Mouse (Mus musculus): ENCODE measurements around the gene Hist1h2ad. TPM values are rescaled to one million over a fixed set of nuclear protein-coding genes. Genes with fewer than 3 reads are reported as not detected.
"Not testable (repeated sequence)": the region's sequence is repeated elsewhere in the genome, so short reads cannot be mapped to it uniquely, and the experiment has no call there.

The Hist1h2ad gene
- polyA plus RNA-seq, 1 experiment: 8.3 TPM

GRCm38 (mm10) chr13:23541497-23541896, 32.7 kb upstream of the Hist1h2ad start:
- peaks cover 54% of the 10 kb centered on the region for H3K4me1 ChIP-seq (ENCODE audit: control insufficient read depth)
- H3K36me3 ChIP-seq (ENCODE audit: control insufficient read depth): peaks cover 32% of the 10 kb centered on the region
- H3K27me3 ChIP-seq (ENCODE audit: control insufficient read depth): no peaks in the 10 kb centered on the region
- no peaks in the 10 kb centered on the region for H3K9me3 ChIP-seq (ENCODE audit: control insufficient read depth, low read length)
- H3K4me3 ChIP-seq (replicated peaks): peak overlapping the region; percentile 64
- no peak for TF ChIP-seq GATA1 (IDR thresholded peaks at IDR 0.05; ENCODE audit: low read length)
- no peak for TF ChIP-seq TAL1 (IDR thresholded peaks at IDR 0.05; ENCODE audit: low read length)

DNA sequence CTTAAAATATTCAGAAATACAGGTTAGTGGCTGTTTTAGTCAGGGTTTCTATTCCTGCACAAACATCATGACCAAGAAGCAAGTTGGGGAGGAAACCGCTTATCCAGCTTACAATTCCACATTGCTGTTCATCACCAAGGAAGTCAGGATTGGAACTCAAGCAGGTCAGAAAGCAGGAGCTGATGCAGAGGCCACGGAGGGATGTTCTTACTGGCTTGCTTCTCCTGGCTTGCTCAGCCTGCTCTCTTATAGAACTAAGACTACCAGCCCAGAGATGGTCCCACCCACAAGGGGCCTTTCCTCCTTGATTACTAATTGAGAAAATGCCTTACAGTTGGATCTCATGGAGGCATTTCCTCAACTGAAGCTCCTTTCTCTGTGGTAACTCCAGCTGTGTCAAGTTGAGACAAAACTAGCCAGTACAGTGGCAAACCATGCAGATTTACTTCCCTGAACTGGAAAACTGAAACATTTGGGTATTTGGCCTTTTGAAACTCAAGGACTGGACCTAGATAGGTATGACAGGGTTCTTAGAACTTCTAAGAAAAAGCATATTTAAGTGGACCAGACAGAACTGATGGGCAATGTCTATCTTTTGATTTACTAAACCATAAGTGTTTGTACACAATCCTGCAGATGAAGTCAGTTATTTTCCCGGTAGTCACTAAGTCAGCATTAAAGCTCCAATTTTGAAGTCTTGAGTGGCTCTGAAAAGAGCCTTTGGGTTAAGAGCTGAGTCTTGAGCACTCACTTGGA, 31.8 kb upstream of the Hist1h2ad start:
- H3K4me1 ChIP-seq (ENCODE audit: control insufficient read depth): peaks cover 52% of the 10 kb centered on the region
- not testable (repeated sequence) for H3K9me3 ChIP-seq (ENCODE audit: control insufficient read depth, low read length); H3K27me3 ChIP-seq (ENCODE audit: control insufficient read depth)
- peak overlapping the region; percentile 81 for H3K4me3 ChIP-seq (replicated peaks)
- peaks cover 26% of the 10 kb centered on the region for H3K36me3 ChIP-seq (ENCODE audit: control insufficient read depth)

- not testable (repeated sequence) for H3K9me3 ChIP-seq (ENCODE audit: control insufficient read depth, low read length); H3K27me3 ChIP-seq (ENCODE audit: control insufficient read depth)
- Histone ChIP-seq H3K4me3 (replicated peaks) (peak within 1 kb of the TSS; percentile 81), H3K36me3 (ENCODE audit: control insufficient read depth) (peaks cover 20% of the 10 kb centered on the region), H3K4me1 (ENCODE audit: control insufficient read depth) (peaks cover 49% of the 10 kb centered on the region)
Observed at GRCm38 (mm10) chr13:23542999-23543607, 31.1 kb upstream of the Hist1h2ad start, which contains the start of gene Hist1h2bh. Gene Hist1h2bh, minus strand, starts transcription at chr13:23543392.

DNA sequence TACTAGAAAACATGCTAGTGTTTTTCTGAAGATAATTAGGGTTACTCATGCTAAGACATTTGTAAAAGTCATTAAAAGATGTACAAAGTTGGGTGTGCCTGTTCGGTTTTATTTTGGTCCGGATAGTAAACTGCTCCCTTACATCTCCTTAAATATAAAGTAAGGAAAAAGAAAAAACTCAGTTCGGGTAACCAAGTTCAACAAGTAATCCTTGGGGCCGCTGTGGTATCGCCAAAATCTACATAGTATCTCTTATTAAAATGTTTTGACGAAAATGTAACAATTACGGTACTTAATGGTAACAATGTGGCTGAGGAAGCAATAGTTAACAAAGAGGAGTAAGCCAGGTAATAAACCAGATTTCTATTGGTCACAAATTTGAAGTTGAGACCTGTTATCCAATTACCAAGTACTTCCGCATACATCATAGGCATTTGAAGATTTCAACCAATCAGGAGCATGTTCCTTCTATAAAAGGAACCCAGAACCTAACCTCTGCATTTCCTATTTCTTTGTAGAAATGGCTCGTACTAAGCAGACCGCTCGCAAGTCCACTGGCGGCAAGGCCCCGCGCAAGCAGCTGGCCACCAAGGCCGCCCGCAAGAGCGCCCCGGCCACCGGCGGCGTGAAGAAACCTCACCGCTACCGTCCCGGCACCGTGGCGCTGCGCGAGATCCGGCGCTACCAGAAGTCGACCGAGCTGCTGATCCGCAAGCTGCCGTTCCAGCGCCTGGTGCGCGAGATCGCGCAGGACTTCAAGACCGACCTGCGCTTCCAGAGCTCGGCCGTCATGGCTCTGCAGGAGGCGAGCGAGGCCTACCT, 30.0 kb upstream of the Hist1h2ad start, which contains the start of gene Hist1h3f:
Gene Hist1h3f (plus strand): TSS at position 88 of the 822 bp plus-strand sequence.
- Histone ChIP-seq H3K36me3 (ENCODE audit: control insufficient read depth) (peaks cover 10% of the 10 kb centered on the region), H3K4me3 (replicated peaks) (peak within 1 kb of the TSS; percentile 81), H3K27me3 (ENCODE audit: control insufficient read depth) (no peaks in the 10 kb centered on the region), H3K4me1 (ENCODE audit: control insufficient read depth) (peaks cover 46% of the 10 kb centered on the region), H3K9me3 (ENCODE audit: control insufficient read depth, low read length) (no peaks in the 10 kb centered on the region)
- TF ChIP-seq GATA1 (IDR thresholded peaks at IDR 0.05; ENCODE audit: low read length) (no peak), TAL1 (IDR thresholded peaks at IDR 0.05; ENCODE audit: low read length) (no peak)

DNA sequence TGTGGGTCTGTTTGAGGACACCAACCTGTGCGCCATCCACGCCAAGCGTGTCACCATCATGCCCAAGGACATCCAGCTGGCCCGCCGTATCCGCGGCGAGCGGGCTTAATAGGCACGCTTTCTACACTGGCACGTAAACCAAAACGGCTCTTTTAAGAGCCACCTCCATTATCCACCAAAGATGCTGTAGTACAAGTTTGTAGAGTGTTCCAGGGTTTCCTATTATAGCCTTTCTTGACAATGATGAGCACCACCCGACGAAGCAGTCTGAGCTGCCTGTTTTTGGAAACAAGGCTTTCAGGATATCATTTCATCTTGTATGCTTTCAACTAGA, 29.4 kb upstream of the Hist1h2ad start:
- H3K4me1 ChIP-seq (ENCODE audit: control insufficient read depth): peaks cover 51% of the 10 kb centered on the region

DNA sequence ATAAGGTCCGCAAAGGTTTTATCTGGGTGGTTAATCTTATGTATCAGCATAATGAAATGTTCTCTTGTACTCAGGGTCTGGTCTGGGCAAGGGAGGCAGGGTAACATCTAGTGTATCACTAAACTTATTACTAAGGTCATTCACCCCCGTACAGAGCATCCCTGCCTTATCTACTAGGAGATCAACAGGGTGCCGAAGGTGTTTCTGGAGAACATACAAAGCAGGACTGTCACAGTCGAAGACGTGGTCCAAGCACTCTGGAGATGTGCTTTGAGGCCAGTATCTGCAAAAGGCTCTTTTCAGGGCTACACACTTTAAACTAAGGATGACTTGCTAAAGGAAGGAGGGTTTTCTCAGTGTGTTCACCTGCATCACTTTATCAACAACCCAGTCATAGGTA, 27.5 kb upstream of the Hist1h2ad start:
- TF ChIP-seq TAL1 (IDR thresholded peaks at IDR 0.05; ENCODE audit: low read length): no peak
- TF ChIP-seq GATA1 (IDR thresholded peaks at IDR 0.05; ENCODE audit: low read length): peak; percentile 67
- Histone ChIP-seq H3K9me3 (ENCODE audit: control insufficient read depth, low read length) (no peaks in the 10 kb centered on the region), H3K27me3 (ENCODE audit: control insufficient read depth) (no peaks in the 10 kb centered on the region), H3K4me3 (replicated peaks) (peak overlapping the region; percentile 58), H3K4me1 (ENCODE audit: control insufficient read depth) (peaks cover 53% of the 10 kb centered on the region), H3K36me3 (ENCODE audit: control insufficient read depth) (no peaks in the 10 kb centered on the region)

More for the DNA sequence above, 29.4 kb upstream of the Hist1h2ad start:
- H3K4me3 ChIP-seq (replicated peaks): peak overlapping the region; percentile 57
- not testable (repeated sequence) for H3K27me3 ChIP-seq (ENCODE audit: control insufficient read depth); H3K36me3 ChIP-seq (ENCODE audit: control insufficient read depth); H3K9me3 ChIP-seq (ENCODE audit: control insufficient read depth, low read length)

GRCm38 (mm10) chr13:23550761-23551145, 23.4 kb upstream of the Hist1h2ad start:
- no peaks in the 10 kb centered on the region for H3K27me3 ChIP-seq (ENCODE audit: control insufficient read depth)
- peaks cover 82% of the 10 kb centered on the region for H3K4me1 ChIP-seq (ENCODE audit: control insufficient read depth)
- TF ChIP-seq GATA1 (IDR thresholded peaks at IDR 0.05; ENCODE audit: low read length) (no peak), TAL1 (IDR thresholded peaks at IDR 0.05; ENCODE audit: low read length) (no peak)
- peak overlapping the region; percentile 68 for H3K4me3 ChIP-seq (replicated peaks)
- H3K36me3 ChIP-seq (ENCODE audit: control insufficient read depth): no peaks in the 10 kb centered on the region; the same call in 1 of the 2 replicates
- H3K9me3 ChIP-seq (ENCODE audit: control insufficient read depth, low read length): no peaks in the 10 kb centered on the region

GRCm38 (mm10) chr13:23551146-23551834, 22.9 kb upstream of the Hist1h2ad start, which contains the start of gene Hist1h4f:
Gene Hist1h4f, minus strand, starts transcription at chr13:23551648.
- H3K4me1 ChIP-seq (ENCODE audit: control insufficient read depth): peaks cover 79% of the 10 kb centered on the region
- H3K27me3 ChIP-seq (ENCODE audit: control insufficient read depth); H3K36me3 ChIP-seq (ENCODE audit: control insufficient read depth); H3K9me3 ChIP-seq (ENCODE audit: control insufficient read depth, low read length): not testable (repeated sequence)
- peak within 1 kb of the TSS; percentile 68 for H3K4me3 ChIP-seq (replicated peaks)

Measured in erythroblast, embryonic 14.5 days (primary cell).